Mouse (Mus musculus): ENCODE measurements around the gene Gamt. TPM values are rescaled to one million over a fixed set of nuclear protein-coding genes. Genes with fewer than 3 reads are reported as not detected.

Gene Gamt
- polyA plus RNA-seq, 1 experiment from 2014 or later, result 22.3 TPM

GRCm38 (mm10) chr10:80281921-80282371 is 21.1 kb upstream of the Gamt start:
- Histone ChIP-seq H3K27me3 (no peaks in the 10 kb centered on the region), H3K4me3 (no peak overlapping the region), H3K36me3 (peaks cover 96% of the 10 kb centered on the region), H3K27ac (peak overlapping the region; percentile 65), H3K9me3 (no peaks in the 10 kb centered on the region), H3K9ac (peak overlapping the region; percentile 49; the same call in 1 of the 2 replicates), H3K4me1 (replicated peaks) (peaks cover 14% of the 10 kb centered on the region), H3K4me2 (no peak overlapping the region)
- 0 out of 2 replicates have a peak, but pooled peaks have one; percentile 19 for ATAC-seq (ENCODE audit: low FRiP score)
- 46% methylated on average over 8 of the region's 8 CpGs for WGBS

GRCm38 (mm10) chr10:80281304-80281703 is 20.5 kb upstream of the Gamt start:
- 85% methylated on average over 7 of the region's 7 CpGs for WGBS
- Histone ChIP-seq H3K9me3 (no peaks in the 10 kb centered on the region), H3K4me3 (no peak overlapping the region), H3K27ac (peak overlapping the region; percentile 65), H3K9ac (peak overlapping the region; percentile 49; the same call in 1 of the 2 replicates), H3K27me3 (no peaks in the 10 kb centered on the region), H3K36me3 (peaks cover 95% of the 10 kb centered on the region), H3K4me1 (replicated peaks) (peaks cover 14% of the 10 kb centered on the region), H3K4me2 (no peak overlapping the region)
- no peak for ATAC-seq (ENCODE audit: low FRiP score)

GRCm38 (mm10) chr10:80279273-80279672 is 18.5 kb upstream of the Gamt start:
- H3K4me3 ChIP-seq, result no peak overlapping the region
- ATAC-seq (ENCODE audit: low FRiP score), result no peak
- no peak overlapping the region for H3K4me2 ChIP-seq
- WGBS, result 93% methylated on average over 12 of the region's 12 CpGs
- peaks cover 93% of the 10 kb centered on the region for H3K36me3 ChIP-seq
- H3K9me3 ChIP-seq, result no peaks in the 10 kb centered on the region
- no peak overlapping the region for H3K27ac ChIP-seq
- H3K27me3 ChIP-seq, result no peaks in the 10 kb centered on the region
- H3K4me1 ChIP-seq (replicated peaks), result peaks cover 14% of the 10 kb centered on the region
- H3K9ac ChIP-seq, result no peak overlapping the region

GRCm38 (mm10) chr10:80278390-80278789 is 17.6 kb upstream of the Gamt start:
- no peak overlapping the region for H3K27ac ChIP-seq
- peaks cover 19% of the 10 kb centered on the region for H3K4me1 ChIP-seq (replicated peaks)
- no peak overlapping the region for H3K9ac ChIP-seq
- H3K36me3 ChIP-seq, result peaks cover 93% of the 10 kb centered on the region
- WGBS, result 98% methylated on average over 9 of the region's 9 CpGs
- ATAC-seq (ENCODE audit: low FRiP score), result no peak
- no peaks in the 10 kb centered on the region for H3K27me3 ChIP-seq
- no peak overlapping the region for H3K4me3 ChIP-seq
- no peak overlapping the region for H3K4me2 ChIP-seq
- no peaks in the 10 kb centered on the region for H3K9me3 ChIP-seq

- no peaks in the 10 kb centered on the region for H3K27me3 ChIP-seq
- no peaks in the 10 kb centered on the region for H3K9me3 ChIP-seq
- no peak for ATAC-seq (ENCODE audit: low FRiP score)
- no peak overlapping the region for H3K27ac ChIP-seq
- peaks cover 86% of the 10 kb centered on the region for H3K36me3 ChIP-seq
- H3K4me2 ChIP-seq, result no peak overlapping the region
- H3K9ac ChIP-seq, result no peak overlapping the region
- H3K4me1 ChIP-seq (replicated peaks), result peaks cover 17% of the 10 kb centered on the region
- WGBS, result 94% methylated on average over 5 of the region's 5 CpGs
- no peak overlapping the region for H3K4me3 ChIP-seq
These were observed 15.4 kb upstream of the Gamt start for GRCm38 (mm10) chr10:80276238-80276637.

GRCm38 (mm10) chr10:80273847-80274246 is 13.0 kb upstream of the Gamt start:
- no peak overlapping the region for H3K27ac ChIP-seq
- peak overlapping the region; percentile 16; the same call in 1 of the 2 replicates for H3K9ac ChIP-seq
- no peak overlapping the region for H3K4me2 ChIP-seq
- no peaks in the 10 kb centered on the region for H3K27me3 ChIP-seq
- WGBS, result 88% methylated on average over 3 of the region's 3 CpGs
- H3K4me1 ChIP-seq (replicated peaks), result peaks cover 39% of the 10 kb centered on the region
- no peaks in the 10 kb centered on the region for H3K9me3 ChIP-seq
- ATAC-seq (ENCODE audit: low FRiP score), result no peak
- H3K4me3 ChIP-seq, result no peak overlapping the region
- peaks cover 71% of the 10 kb centered on the region for H3K36me3 ChIP-seq

GRCm38 (mm10) chr10:80271870-80272585 is 11.2 kb upstream of the Gamt start:
- Histone ChIP-seq H3K9me3 (no peaks in the 10 kb centered on the region), H3K9ac (peak overlapping the region; percentile 58), H3K36me3 (peaks cover 62% of the 10 kb centered on the region), H3K4me3 (no peak overlapping the region), H3K4me1 (replicated peaks) (peaks cover 57% of the 10 kb centered on the region), H3K27me3 (no peaks in the 10 kb centered on the region), H3K4me2 (no peak overlapping the region), H3K27ac (0 out of 2 replicates have a peak overlapping the region, but pooled peaks have one; percentile 13)
- WGBS, result 91% methylated on average over 8 of the region's 8 CpGs
- ATAC-seq (ENCODE audit: low FRiP score), result no peak

GRCm38 (mm10) chr10:80271186-80271843 is 10.5 kb upstream of the Gamt start:
- WGBS, result 86% methylated on average over 5 of the region's 5 CpGs
- peaks cover 65% of the 10 kb centered on the region for H3K4me1 ChIP-seq (replicated peaks)
- ATAC-seq (ENCODE audit: low FRiP score), result no peak
- H3K4me3 ChIP-seq, result no peak overlapping the region
- H3K4me2 ChIP-seq, result no peak overlapping the region
- H3K36me3 ChIP-seq, result peaks cover 56% of the 10 kb centered on the region
- no peak overlapping the region for H3K27ac ChIP-seq
- peak overlapping the region; percentile 58; the same call in 1 of the 2 replicates for H3K9ac ChIP-seq
- no peaks in the 10 kb centered on the region for H3K9me3 ChIP-seq
- no peaks in the 10 kb centered on the region for H3K27me3 ChIP-seq

- H3K9ac ChIP-seq, result peak overlapping the region; percentile 58; the same call in 1 of the 2 replicates
- H3K36me3 ChIP-seq, result peaks cover 50% of the 10 kb centered on the region
- H3K4me3 ChIP-seq, result no peak overlapping the region
- H3K4me1 ChIP-seq (replicated peaks), result peaks cover 70% of the 10 kb centered on the region
- WGBS, result 78% methylated on average over 6 of the region's 6 CpGs
- H3K27me3 ChIP-seq, result no peaks in the 10 kb centered on the region
- no peak for ATAC-seq (ENCODE audit: low FRiP score)
- peak overlapping the region; percentile 55 for H3K27ac ChIP-seq
- no peak overlapping the region for H3K4me2 ChIP-seq
- no peaks in the 10 kb centered on the region for H3K9me3 ChIP-seq
These were observed 9.9 kb upstream of the Gamt start for GRCm38 (mm10) chr10:80270734-80271181.

- no peaks in the 10 kb centered on the region for H3K9me3 ChIP-seq
- H3K27ac ChIP-seq, result peak overlapping the region; percentile 55; the same call in 1 of the 2 replicates
- no peak overlapping the region for H3K4me2 ChIP-seq
- H3K4me3 ChIP-seq, result no peak overlapping the region
- peaks cover 46% of the 10 kb centered on the region for H3K36me3 ChIP-seq
- peak overlapping the region; percentile 58; the same call in 1 of the 2 replicates for H3K9ac ChIP-seq
- no peaks in the 10 kb centered on the region for H3K27me3 ChIP-seq
- peaks cover 73% of the 10 kb centered on the region for H3K4me1 ChIP-seq (replicated peaks)
- 96% methylated on average over 2 of the region's 2 CpGs for WGBS
- no peak for ATAC-seq (ENCODE audit: low FRiP score)
These were observed 9.3 kb upstream of the Gamt start for GRCm38 (mm10) chr10:80270099-80270498.

- under 1% methylated on average over 18 of the region's 18 CpGs for WGBS
- H3K4me1 ChIP-seq (replicated peaks), result peaks cover 68% of the 10 kb centered on the region
- no peaks in the 10 kb centered on the region for H3K9me3 ChIP-seq
These were observed 4.3 kb upstream of the Gamt start for GRCm38 (mm10) chr10:80265149-80265486.

GRCm38 (mm10) chr10:80264341-80265148 is 3.7 kb upstream of the Gamt start:
- 2% methylated on average over 77 of the region's 81 CpGs for WGBS
- peaks cover 14% of the 10 kb centered on the region; the same call in 1 of the 2 replicates for H3K36me3 ChIP-seq
- H3K9me3 ChIP-seq, result no peaks in the 10 kb centered on the region
- peak overlapping the region; percentile 79 for H3K4me2 ChIP-seq
- H3K9ac ChIP-seq, result peak overlapping the region; percentile 91
- H3K4me3 ChIP-seq, result peak overlapping the region; percentile 72
- peaks cover 68% of the 10 kb centered on the region for H3K4me1 ChIP-seq (replicated peaks)
- peak overlapping the region; percentile 80 for H3K27ac ChIP-seq
- ATAC-seq (ENCODE audit: low FRiP score), result peak; percentile 79
- H3K27me3 ChIP-seq, result no peaks in the 10 kb centered on the region

More at GRCm38 (mm10) chr10:80265149-80265486, 4.3 kb upstream of the Gamt start:
- ATAC-seq (ENCODE audit: low FRiP score), result no peak
- peak overlapping the region; percentile 79 for H3K4me2 ChIP-seq
- peak overlapping the region; percentile 80 for H3K27ac ChIP-seq
- peak overlapping the region; percentile 91 for H3K9ac ChIP-seq
- H3K4me3 ChIP-seq, result peak overlapping the region; percentile 72
- no peaks in the 10 kb centered on the region for H3K27me3 ChIP-seq
- peaks cover 16% of the 10 kb centered on the region; the same call in 1 of the 2 replicates for H3K36me3 ChIP-seq
